Mouse (Mus musculus) MEL (cell line): ENCODE data around the gene Mff.
A peak's percentile ranks its signal among the peaks of the same experiment; 100 is the strongest.

Source experiments
- CTCF ChIP-seq, 3 experiments: IDR thresholded peaks in 2 of 3; conservative IDR thresholded peaks in 1 of 3; 2 replicates each; pipeline ENCODE4 v1.5.1; 2011 to 2012; ENCODE audit warnings: low read length in 3 of 3, low read depth in 2 of 3, mild to moderate bottlenecking in 2 of 3, improper control_type of control experiment in 1 of 3, inconsistent platforms in 1 of 3, mixed read lengths in 1 of 3, moderate library complexity in 1 of 3; ENCODE audit not compliant: control insufficient read depth in 1 of 3, insufficient read depth in 1 of 3, poor library complexity in 1 of 3, severe bottlenecking in 1 of 3
- E2F4 ChIP-seq: IDR thresholded peaks from 2 replicates; pipeline ENCODE4 v1.6.1; 2011; ENCODE audit warnings: low read depth, low read length, improper control_type of control experiment, borderline replicate concordance
- EP300 ChIP-seq, 2 experiments: IDR thresholded peaks; 2 replicates each; pipeline ENCODE4 v1.6.1; 2011; ENCODE audit warnings: improper control_type of control experiment in 2 of 2, low read length in 2 of 2, low read depth in 1 of 2, mild to moderate bottlenecking in 1 of 2
- MAFK ChIP-seq: IDR thresholded peaks from 2 replicates; pipeline ENCODE4 v1.6.1; 2011; ENCODE audit warnings: low read depth, mild to moderate bottlenecking, low read length, improper control_type of control experiment, borderline replicate concordance
- MYB ChIP-seq: IDR thresholded peaks from 2 replicates; pipeline ENCODE4 v1.6.1; 2011; ENCODE audit warnings: mild to moderate bottlenecking, low read depth, low read length, improper control_type of control experiment
- POLR2A ChIP-seq, 2 experiments: IDR thresholded peaks; 2 replicates each; pipeline ENCODE4 v1.6.1; 2011 to 2012; ENCODE audit warnings: low read length in 2 of 2, mild to moderate bottlenecking in 2 of 2, control low read depth in 1 of 2, improper control_type of control experiment in 1 of 2, low read depth in 1 of 2, moderate library complexity in 1 of 2; ENCODE audit not compliant: control insufficient read depth in 1 of 2, insufficient read depth in 1 of 2, poor library complexity in 1 of 2
- SMC3 ChIP-seq: IDR thresholded peaks from 2 replicates; pipeline ENCODE4 v1.6.1; 2011; ENCODE audit warnings: low read depth, low read length, improper control_type of control experiment
- USF1 ChIP-seq: IDR thresholded peaks from 2 replicates; pipeline ENCODE4 v1.6.1; 2014; ENCODE audit warnings: low read depth, mild to moderate bottlenecking, inconsistent platforms, low read length, improper control_type of control experiment, moderate library complexity

DNA sequence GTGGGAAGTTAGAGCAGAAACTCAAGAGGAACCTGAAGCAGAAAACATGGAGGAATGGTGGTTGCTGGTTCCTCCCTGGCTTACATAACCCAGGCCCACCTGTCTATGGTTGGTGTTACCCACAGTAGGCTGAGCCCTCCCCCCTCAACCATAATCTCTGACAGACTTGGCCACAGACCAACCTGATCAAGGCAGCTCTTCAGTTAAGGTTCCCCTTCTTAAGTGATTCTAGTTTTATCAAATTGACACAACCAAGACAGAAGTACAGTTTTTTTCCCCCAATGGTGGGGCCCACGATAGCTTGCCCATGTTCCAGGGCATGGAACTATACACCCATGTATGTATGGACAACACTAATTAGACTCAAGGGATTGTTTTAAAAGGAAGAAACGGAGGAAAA, 37.8 kb upstream of the Mff start:
- TF ChIP-seq MYB = no peak
- TF ChIP-seq E2F4 = no peak
- TF ChIP-seq SMC3 = no peak
- TF ChIP-seq USF1 = no peak
- TF ChIP-seq CTCF (IDR thresholded peaks at IDR 0.05 in 2 of 3, conservative IDR thresholded peaks at IDR 0.05 in 1 of 3; ENCODE audit: control insufficient read depth in 1 of 3, insufficient read depth in 1 of 3, low read depth in 2 of 3, low read length in 3 of 3, poor library complexity in 1 of 3, severe bottlenecking in 1 of 3) = no peak
- TF ChIP-seq POLR2A (IDR thresholded peaks at IDR 0.05; ENCODE audit: control insufficient read depth in 1 of 2, insufficient read depth in 1 of 2, low read depth in 1 of 2, low read length in 2 of 2, poor library complexity in 1 of 2) = no peak
- TF ChIP-seq MAFK = no peak
- TF ChIP-seq EP300 (IDR thresholded peaks at IDR 0.05; ENCODE audit: low read depth in 1 of 2, low read length in 2 of 2) = peak in 1 of 2 experiments; percentile 78; a peak in 2 of 4 replicates
